Mouse (Mus musculus): Measurements from ENCODE around the gene Ovol2. TPM values are rescaled to one million over a fixed set of nuclear protein-coding genes. Genes with fewer than 3 reads are reported as not detected.
"Not testable (repeated sequence)": the region's sequence is repeated elsewhere in the genome, so short reads cannot be mapped to it uniquely, and the experiment has no call there.

The Ovol2 gene
- total RNA-seq (2017), result not detected in 2 replicates

- ATAC-seq (replicated peaks in 1 of 2; ENCODE audit: insufficient read depth in 1 of 2, low FRiP score in 2 of 2, low TSS enrichment in 1 of 2, low read depth in 1 of 2, poor library complexity in 2 of 2, severe bottlenecking in 2 of 2), result peak; percentile 11 to 20; a peak in 1 of 4 replicates
These were observed at the start of gene Ovol2 for GRCm38 (mm10) chr2:144331401-144332302. Gene Ovol2 (minus strand): TSS chr2:144332146.

DNA sequence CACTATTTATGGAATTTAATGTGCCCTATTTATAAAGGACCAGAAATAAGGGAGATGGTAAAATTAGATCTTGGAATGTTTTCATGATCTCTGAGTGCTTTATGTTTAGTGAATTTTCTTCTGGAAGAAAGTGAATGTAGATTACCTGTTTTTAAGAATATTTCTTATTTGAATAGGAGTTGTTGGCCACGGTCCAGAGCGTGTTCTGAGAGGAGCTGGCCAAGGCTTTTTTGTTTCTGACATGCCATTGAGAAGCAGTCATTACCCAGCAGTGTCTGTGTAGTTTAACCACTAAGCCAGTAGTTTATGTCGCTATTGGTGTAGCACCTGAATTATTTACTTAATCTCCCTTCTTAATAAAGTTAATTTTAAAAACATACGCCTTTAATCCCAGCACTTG, 49.8 kb upstream of the Ovol2 start:
- no peak for ATAC-seq (replicated peaks in 1 of 2; ENCODE audit: insufficient read depth in 1 of 2, low FRiP score in 2 of 2, low TSS enrichment in 1 of 2, low read depth in 1 of 2, poor library complexity in 2 of 2, severe bottlenecking in 2 of 2)

- ATAC-seq (replicated peaks in 1 of 2; ENCODE audit: insufficient read depth in 1 of 2, low FRiP score in 2 of 2, low TSS enrichment in 1 of 2, low read depth in 1 of 2, poor library complexity in 2 of 2, severe bottlenecking in 2 of 2), result no peak
These were observed 49.3 kb upstream of the Ovol2 start for GRCm38 (mm10) chr2:144381293-144381692.

- no peak for ATAC-seq (replicated peaks in 1 of 2; ENCODE audit: insufficient read depth in 1 of 2, low FRiP score in 2 of 2, low TSS enrichment in 1 of 2, low read depth in 1 of 2, poor library complexity in 2 of 2, severe bottlenecking in 2 of 2)
These were observed 43.2 kb upstream of the Ovol2 start for GRCm38 (mm10) chr2:144375063-144375703.

DNA sequence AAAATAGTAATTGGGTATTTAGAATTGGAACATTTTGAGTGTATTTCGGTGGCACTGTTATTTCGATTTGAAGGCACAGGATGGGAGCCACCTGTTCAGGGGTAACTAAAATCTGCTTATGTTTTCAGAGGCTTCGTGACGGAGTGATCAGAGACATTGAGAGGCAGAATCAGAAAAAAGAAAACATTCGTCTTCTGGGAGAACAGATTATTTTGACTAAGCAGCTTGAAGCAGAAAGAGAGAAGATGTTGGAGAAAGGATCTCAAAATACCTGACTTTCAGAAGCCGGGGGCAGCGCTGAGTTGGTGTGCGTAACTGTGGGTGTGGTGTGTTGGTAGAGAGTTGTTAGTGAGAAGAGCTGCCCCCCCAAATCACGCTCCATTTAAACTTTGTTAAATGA, 41.1 kb upstream of the Ovol2 start:
- ATAC-seq (replicated peaks in 1 of 2; ENCODE audit: insufficient read depth in 1 of 2, low FRiP score in 2 of 2, low TSS enrichment in 1 of 2, low read depth in 1 of 2, poor library complexity in 2 of 2, severe bottlenecking in 2 of 2), result no peak

DNA sequence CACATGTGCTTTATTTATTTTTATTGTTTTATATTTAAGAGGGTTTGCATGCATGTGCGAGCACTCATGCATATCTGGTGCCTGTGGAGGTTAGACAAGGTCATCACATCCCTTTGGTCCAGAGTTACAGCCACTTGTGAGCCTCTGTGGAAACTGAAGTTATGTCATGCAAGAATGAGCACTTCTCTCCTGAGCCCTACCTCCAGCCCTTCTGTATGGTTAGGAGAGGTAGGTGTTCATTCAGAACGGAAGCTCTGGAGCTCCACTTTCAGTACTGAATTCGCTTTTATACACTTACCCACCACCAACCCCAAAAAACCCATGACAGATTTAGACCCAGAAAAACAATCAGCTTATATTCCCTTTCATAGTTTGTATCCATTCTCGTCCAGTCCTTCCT, 39.6 kb upstream of the Ovol2 start:
- no peak for ATAC-seq (replicated peaks in 1 of 2; ENCODE audit: insufficient read depth in 1 of 2, low FRiP score in 2 of 2, low TSS enrichment in 1 of 2, low read depth in 1 of 2, poor library complexity in 2 of 2, severe bottlenecking in 2 of 2)

DNA sequence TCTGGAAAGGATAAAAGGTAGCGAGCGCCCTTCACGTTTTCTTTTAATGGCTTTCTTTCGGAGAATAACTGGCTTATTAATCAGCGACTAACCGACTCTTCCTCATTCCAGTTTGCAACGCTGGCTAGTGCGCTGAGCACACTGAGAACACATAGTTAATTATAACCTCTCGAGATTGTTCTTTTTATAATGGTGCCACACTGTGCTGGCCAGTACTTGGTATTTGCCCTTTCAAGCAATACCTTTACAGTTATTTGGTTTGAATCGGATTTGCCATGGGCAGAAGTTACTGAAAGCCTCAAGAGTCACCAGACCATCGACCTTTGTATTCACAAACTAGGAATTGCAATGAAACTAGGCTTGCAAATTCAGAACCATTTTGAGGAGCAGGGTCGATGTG, 37.6 kb upstream of the Ovol2 start:
- peak in 1 of 2 experiments; percentile 37; a peak in 1 of 4 replicates for ATAC-seq (replicated peaks in 1 of 2; ENCODE audit: insufficient read depth in 1 of 2, low FRiP score in 2 of 2, low TSS enrichment in 1 of 2, low read depth in 1 of 2, poor library complexity in 2 of 2, severe bottlenecking in 2 of 2)

GRCm38 (mm10) chr2:144369020-144369421, 37.1 kb upstream of the Ovol2 start:
- peak; percentile 43 to 48; a peak in 3 of 4 replicates for ATAC-seq (replicated peaks in 1 of 2; ENCODE audit: insufficient read depth in 1 of 2, low FRiP score in 2 of 2, low TSS enrichment in 1 of 2, low read depth in 1 of 2, poor library complexity in 2 of 2, severe bottlenecking in 2 of 2)

DNA sequence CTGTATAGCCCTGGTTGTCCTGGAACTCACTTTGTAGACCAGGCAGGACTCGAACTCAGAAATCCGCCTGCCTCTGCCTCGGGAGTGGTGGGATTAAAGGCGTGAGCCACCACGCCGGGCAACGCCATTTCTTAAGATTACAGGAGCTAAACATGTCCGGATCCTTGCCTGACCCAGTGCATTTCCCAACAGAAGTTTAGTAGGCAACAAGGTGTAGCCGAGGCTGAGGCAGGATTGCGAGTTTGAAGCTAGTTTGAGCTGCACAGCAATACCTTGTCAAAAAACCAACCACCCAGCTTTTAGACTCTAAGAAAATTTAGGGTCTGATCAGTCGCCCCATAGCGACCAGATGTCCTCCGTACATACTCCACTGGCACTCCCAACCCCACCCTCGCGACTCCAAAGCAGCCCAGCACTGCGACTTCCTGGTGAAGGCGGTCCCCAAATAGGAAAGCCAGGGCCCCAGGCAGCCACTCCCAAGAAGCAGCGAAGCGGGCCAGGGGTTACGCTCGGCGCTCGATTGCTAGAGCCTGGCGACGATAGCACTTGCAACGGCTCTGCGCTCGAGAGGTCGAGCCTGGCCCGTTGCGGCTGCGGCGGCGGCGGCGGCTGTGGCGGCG, 36.6 kb upstream of the Ovol2 start, which contains the start of the genes Kat14 and Pet117:
Kat14 (plus strand) TSS at position 584 of the 620 bp plus-strand sequence.
Pet117 (plus strand) TSS at position 597 of the 620 bp plus-strand sequence.
- ATAC-seq (replicated peaks in 1 of 2; ENCODE audit: insufficient read depth in 1 of 2, low FRiP score in 2 of 2, low TSS enrichment in 1 of 2, low read depth in 1 of 2, poor library complexity in 2 of 2, severe bottlenecking in 2 of 2), result peak; percentile 98 to 99

GRCm38 (mm10) chr2:144352843-144353242, 20.9 kb upstream of the Ovol2 start:
- no peak for ATAC-seq (replicated peaks in 1 of 2; ENCODE audit: insufficient read depth in 1 of 2, low FRiP score in 2 of 2, low TSS enrichment in 1 of 2, low read depth in 1 of 2, poor library complexity in 2 of 2, severe bottlenecking in 2 of 2)

GRCm38 (mm10) chr2:144348525-144348924, 16.6 kb upstream of the Ovol2 start:
- ATAC-seq (replicated peaks in 1 of 2; ENCODE audit: insufficient read depth in 1 of 2, low FRiP score in 2 of 2, low TSS enrichment in 1 of 2, low read depth in 1 of 2, poor library complexity in 2 of 2, severe bottlenecking in 2 of 2), result no peak

DNA sequence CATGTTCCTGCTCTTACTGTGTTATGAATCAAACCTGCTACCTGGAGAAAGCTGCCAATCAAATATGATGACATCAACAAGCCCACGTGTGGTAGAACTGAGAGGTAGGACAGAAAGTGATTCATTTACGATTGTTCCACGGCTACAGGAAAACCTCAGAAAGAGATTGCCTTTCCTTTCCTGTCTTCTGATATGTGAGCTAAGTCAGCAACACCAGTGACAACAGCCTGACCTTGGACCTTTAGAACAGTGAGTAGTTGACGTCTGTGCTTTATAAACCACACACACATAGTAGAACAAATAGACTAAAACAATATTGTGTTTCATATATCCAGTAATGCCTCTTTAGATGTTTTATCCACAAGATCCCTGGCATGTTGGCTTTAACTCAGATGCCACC, 11.2 kb upstream of the Ovol2 start:
- ATAC-seq (replicated peaks in 1 of 2; ENCODE audit: insufficient read depth in 1 of 2, low FRiP score in 2 of 2, low TSS enrichment in 1 of 2, low read depth in 1 of 2, poor library complexity in 2 of 2, severe bottlenecking in 2 of 2), result no peak

DNA sequence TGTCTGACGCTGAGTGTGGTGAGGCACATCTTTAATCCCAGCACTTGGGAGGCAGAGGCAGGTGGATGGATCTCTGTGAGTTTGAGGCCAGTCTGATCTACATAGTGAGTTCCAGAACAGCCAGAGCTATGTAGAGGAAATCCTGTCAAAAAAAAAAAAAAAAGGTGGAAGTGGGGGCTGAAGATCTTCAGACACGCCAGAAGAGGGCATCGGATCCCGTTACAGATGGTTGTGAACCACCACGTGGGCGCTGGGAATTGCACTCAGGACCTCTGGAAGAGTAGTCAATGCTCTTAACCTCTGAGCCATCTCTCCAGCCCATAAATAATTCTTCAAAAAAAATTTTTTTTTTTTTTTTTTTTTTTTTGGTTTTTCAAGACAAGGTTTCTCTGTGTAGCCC, 6.2 kb upstream of the Ovol2 start:
- ATAC-seq (replicated peaks in 1 of 2; ENCODE audit: insufficient read depth in 1 of 2, low FRiP score in 2 of 2, low TSS enrichment in 1 of 2, low read depth in 1 of 2, poor library complexity in 2 of 2, severe bottlenecking in 2 of 2), result not testable (repeated sequence)

GRCm38 (mm10) chr2:144337701-144338100, 5.8 kb upstream of the Ovol2 start:
- peak; percentile 56 to 58; a peak in 3 of 4 replicates for ATAC-seq (replicated peaks in 1 of 2; ENCODE audit: insufficient read depth in 1 of 2, low FRiP score in 2 of 2, low TSS enrichment in 1 of 2, low read depth in 1 of 2, poor library complexity in 2 of 2, severe bottlenecking in 2 of 2)

GRCm38 (mm10) chr2:144337230-144337629, 5.3 kb upstream of the Ovol2 start:
- ATAC-seq (replicated peaks in 1 of 2; ENCODE audit: insufficient read depth in 1 of 2, low FRiP score in 2 of 2, low TSS enrichment in 1 of 2, low read depth in 1 of 2, poor library complexity in 2 of 2, severe bottlenecking in 2 of 2), result peak; percentile 19 to 54; a peak in 1 of 4 replicates

DNA sequence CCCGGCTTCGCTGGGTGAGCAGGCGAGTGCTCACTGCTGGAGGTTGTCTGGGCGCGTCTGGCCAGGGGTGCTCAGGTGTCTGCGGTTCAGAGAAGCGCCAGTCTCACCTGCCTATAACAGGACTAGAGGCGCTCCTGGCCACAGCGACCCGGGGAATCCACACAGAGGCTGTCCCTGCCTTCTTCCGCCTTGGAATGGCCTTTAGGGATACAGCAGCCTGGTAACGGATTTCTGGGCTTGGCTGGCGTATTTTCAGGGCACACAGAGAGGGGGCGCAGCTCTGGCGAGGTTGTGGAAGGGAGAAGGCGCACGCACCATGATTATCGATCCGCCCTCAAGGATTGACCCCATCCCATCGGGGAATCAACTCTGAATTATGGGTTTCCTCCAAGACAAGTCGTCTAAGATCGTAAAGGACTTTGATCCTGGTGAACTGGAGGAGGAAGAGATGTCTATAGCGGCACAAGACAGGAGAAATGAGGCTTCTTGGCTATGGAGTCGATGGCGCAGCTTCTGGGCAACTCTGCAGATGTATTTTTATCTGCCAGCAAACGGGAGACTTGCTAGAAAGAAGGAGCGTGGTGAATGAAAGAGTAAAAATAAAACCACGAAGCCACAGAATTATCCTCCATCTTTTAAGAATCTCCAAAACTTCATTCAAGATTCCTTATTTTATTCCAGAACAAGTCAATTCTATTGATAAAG, 1.3 kb upstream of the Ovol2 start:
- ATAC-seq (replicated peaks in 1 of 2; ENCODE audit: insufficient read depth in 1 of 2, low FRiP score in 2 of 2, low TSS enrichment in 1 of 2, low read depth in 1 of 2, poor library complexity in 2 of 2, severe bottlenecking in 2 of 2), result 0 out of 4 replicates have a peak, but pooled peaks of 1 of the 2 experiments have one; percentile 29

DNA sequence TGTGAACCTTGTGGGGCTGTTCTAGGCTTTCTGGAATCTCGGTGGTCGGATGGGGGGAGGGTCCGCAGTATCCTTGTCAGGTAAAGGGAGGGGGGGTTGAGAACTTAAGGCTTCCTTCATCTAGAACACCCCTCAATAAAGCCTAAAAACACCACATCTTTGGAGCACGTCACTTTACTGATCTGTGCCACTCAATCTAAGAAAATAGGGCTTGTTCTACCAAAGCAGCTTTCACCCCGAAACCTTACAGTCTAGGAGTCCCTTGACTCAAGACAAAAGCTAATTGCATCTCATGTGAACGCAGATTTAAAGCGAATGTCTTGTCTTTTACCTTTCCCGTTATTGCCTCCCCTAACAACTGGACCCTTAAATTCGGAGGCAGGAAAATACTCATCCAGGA, 540 bp upstream of the Ovol2 start:
- ATAC-seq (replicated peaks in 1 of 2; ENCODE audit: insufficient read depth in 1 of 2, low FRiP score in 2 of 2, low TSS enrichment in 1 of 2, low read depth in 1 of 2, poor library complexity in 2 of 2, severe bottlenecking in 2 of 2), result no peak
